Mouse (Mus musculus) thymus, postnatal 10 days (tissue): Measurements from ENCODE around the gene Tcp1.
A peak's percentile ranks its signal among the peaks of the same experiment; 100 is the strongest.
"Not testable (repeated sequence)": the region's sequence is repeated elsewhere in the genome, so short reads cannot be mapped to it uniquely, and the experiment has no call there.

Experiments
- DNase-seq, 2 experiments: peaks; one replicate each; pipeline ENCODE4 v3.0.0; 2021; ENCODE audit warnings: low spot score in 2 of 2

The Tcp1 gene

DNA sequence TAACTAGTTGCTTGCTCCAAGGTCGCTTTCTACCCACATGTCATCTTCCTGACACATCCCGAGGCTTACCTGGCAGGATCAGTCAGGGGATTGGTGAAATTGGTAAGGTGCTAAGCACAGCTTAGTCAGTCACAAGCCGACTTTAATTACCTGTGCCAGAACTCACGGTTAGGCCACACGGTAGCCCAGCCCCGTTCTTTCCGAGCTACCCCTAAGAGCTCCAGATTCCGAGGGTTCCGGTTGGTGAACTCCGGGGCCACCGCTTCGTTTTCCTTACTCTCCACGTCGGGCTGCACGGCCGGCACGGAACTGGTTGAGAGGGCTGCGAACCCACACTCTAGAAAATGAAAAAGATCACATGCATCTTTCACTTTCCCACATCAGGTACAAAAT, at the start of gene Tcp1:
Gene Tcp1 (plus strand): TSS at position 214 of the 393 bp plus-strand sequence.
- DNase-seq = no peak

DNA sequence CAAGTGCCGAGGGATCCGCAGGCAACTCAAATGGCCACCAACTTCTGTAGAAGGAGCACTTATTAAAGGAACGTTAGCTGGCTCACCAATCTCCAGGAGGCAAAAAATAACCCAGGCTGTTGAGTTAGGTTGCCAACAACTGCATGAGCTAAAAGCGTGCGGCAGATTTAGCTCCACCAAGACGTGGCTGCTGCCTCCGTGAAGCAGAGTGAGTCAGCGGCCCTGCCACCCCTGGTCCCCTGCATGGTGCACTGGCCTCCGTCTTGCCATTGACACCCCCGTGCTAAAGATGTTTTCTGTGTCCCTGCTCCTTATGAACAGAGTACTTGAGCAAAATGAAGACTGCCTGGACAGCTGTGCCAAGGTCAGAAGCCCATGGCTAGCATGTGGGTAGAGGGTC, 48.6 kb upstream of the Tcp1 start:
- DNase-seq = no peak

DNA sequence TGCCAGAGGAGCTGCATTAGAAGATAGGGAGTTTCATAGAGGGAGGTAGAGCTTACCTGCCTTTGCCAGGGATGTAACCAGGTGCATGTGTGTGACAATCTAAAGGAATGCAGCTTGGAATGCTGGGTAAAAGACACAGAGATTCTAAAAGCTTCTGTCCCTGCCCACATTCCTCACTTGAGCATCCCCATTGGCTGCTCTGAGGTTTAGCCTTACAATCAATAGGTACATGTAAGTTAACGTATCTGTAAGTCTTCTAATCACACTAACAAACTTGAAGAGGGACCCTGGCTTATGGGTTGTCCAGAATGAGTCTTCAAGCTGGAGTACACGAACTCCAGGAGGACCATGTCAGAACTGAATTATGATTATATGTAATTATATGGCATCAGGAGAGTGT, 47.5 kb upstream of the Tcp1 start, which contains the start of gene Mas1:
Gene Mas1 (minus strand): TSS at position 101 of the 400 bp plus-strand sequence.
- DNase-seq = no peak

DNA sequence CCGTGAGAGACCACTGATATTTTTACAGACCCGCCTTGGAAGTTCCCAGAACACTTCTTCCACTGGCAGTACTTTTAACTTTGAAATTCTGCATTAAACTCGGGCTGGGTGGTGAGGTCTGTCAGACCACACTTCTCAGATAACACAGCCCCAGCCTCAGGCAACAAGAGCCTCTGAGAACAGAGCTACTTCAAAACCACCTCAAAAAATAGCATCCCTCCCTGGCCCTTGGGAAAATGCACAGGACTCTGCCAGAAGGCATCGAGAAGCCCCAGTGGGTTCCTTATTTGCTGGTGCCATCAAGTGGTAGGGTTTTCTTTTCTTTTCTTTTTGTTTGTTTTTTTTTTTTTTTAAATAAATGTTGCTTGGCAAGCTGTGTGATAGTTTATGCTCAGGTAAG, 46.9 kb upstream of the Tcp1 start:
- no peak for DNase-seq

DNA sequence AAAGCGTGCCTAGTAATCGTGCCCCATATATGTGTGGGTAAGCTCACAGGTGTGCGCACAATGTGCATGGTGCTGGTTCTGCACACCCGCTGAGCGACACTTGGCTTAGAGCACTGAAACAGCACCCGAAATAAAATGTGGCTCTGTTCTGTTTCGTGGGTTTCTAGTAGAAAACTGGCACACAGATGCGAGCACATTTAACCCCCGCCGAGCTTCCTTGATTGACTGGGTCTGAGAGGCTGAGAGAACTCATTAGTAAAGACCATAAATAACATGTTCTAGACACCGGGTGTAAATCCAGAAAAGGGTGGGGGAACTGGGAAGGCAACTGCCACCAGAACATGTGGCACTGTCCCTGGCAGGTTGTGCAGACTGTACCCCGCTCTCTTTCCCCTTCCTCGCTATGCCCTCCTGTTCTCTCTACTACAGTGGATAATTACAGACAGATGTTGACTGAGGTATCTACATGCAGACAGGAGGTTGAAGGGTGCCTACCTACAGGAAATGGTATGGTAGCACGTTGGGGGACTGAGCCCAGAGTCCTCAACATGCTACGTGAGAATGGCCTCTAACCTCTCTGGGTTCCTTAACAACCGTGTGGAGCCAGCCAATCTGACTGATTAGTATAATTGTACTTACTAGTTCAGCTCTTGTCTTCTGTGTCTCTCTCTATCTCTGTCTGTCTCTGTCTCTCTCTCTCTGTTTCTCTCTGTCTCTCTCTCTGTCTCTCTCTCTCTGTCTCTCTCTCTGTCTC, 43.0 kb upstream of the Tcp1 start:
- peak; percentile 19 for DNase-seq

DNA sequence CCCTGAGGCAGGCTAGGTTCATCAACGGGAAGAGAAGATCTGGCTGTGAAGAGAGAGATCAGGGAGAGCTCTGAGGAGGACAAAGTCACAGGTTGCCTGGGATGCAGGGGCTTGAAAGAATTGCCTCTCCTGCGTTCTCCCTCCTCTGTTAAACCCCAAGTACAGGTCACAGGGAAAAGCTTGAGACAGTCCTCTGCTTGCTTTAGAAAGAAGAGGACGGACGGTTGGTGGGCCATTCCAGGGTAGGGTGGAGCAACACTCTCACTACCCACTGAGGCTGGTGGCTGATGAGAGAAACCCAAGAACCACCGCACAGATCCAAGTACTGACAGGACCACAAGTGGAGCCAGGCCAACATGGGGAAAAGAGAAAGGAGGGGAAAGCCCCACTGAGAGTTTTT, 39.8 kb upstream of the Tcp1 start, which contains the start of gene Mrgprh:
Gene Mrgprh (plus strand): TSS at position 301 of the 400 bp plus-strand sequence.
- DNase-seq = no peak

DNA sequence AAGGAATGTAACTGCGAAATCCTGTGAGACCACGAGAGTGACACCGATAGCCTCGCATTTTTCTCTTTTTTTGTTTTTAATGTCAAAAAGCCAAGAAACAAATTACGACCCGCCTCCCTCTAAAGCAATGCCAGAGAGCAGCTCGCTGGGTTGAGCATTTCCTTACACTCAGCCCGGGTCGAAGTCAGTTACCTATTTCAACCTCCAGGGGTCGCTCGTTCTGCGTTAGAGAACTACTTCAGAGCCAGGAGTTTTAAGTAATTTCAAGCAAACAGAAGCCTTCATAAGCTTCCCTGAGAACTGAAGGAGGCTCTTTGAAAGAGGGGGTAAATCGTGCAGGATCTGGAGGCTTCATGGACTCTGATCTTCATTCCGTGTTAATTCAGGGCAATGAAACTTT, 35.3 kb upstream of the Tcp1 start:
- DNase-seq = peak; percentile 69 to 87

DNA sequence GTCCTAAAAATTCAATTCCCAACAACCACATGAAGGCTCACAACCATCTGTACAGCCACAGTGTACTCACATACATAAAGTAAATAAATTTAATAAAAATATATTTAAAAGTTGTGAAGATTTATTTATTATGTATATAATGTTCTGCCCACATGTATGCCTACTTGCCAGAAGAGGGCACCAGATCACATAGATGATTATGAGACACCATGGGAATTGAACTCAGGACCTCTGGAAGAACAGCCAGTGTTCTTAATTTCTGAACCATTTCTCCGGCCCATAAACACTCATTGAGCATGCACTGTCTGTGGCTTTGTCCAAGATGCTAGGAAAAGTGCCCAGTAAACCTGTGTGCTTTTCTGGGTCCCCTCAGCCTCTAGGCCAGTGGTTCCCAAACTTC, 34.3 kb upstream of the Tcp1 start:
- DNase-seq = no peak

DNA sequence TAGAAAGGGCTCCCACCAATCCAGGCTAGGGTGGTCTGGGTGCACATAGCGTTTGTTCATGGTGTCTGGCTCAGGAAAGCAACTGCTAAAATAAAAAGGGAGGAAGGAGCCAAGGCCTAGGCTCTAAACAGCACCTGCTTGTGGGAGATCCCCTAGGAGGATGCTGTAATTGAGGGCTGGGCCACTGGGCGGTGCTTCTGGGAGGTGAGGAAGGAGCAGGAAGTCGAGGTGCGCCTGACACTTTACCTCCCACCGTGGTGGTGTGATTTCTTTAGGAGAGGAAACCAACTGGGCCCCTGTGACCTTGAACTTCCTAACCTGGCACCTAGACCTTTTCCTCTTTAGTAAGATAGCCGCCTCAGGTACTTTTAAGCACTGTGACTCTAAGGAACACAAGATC, 28.9 kb upstream of the Tcp1 start:
- peak in 1 of 2 experiments; percentile 20 for DNase-seq

DNA sequence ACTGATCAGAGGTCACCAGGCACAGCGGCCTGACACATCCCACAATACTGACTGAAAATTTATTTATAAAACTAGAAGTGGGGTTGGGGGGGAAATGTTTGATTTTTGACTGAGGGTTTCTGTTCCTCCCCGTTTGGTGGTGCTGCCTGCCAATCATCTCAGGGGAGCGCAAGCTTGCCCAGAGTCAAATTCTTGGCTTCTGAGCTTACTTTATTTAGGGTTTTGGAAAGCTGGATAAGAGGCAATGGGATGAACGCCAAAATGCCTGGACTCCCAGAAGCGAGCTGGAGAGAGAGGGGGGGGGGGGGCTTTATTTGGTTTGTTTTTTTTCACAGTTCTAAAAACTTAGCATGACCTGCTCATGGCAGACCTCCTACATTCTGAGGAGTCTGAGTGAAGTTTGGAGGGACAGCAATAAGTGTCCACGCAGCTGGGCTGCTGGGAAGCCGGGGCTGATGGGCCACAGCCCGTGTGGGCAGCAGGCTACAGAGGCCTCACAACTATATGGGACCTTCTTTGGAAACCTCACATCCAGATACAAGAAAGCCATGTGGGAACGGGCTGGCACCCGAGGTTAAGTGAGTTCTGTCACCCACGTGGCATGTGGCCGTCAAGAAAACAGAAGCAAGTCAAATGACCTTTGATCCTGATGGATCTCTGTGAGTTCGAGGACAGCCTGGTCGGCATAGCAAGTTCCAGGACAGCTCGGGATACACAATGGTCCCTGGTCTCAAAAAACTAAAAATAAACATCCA, 28.3 kb upstream of the Tcp1 start:
- DNase-seq = no peak

DNA sequence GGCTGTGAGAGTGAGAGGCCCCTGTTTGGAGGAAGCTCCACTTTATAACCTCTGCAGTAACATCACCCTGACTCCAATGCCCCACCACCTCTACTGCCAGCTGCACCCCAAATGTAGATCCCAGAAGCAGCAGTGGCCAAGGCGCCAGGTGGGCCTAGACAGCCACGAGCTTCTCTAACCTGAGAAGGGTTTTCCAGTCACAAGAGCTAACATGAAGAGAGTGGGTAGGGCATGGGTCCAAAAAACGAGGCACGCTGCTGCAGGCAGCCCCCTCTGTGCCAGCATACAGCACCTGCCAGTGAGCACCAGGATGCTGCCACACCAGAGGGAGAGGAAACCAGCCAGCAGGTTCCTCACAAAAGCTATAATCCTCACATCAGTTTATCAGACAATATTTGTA, 24.4 kb upstream of the Tcp1 start:
- no peak for DNase-seq

DNA sequence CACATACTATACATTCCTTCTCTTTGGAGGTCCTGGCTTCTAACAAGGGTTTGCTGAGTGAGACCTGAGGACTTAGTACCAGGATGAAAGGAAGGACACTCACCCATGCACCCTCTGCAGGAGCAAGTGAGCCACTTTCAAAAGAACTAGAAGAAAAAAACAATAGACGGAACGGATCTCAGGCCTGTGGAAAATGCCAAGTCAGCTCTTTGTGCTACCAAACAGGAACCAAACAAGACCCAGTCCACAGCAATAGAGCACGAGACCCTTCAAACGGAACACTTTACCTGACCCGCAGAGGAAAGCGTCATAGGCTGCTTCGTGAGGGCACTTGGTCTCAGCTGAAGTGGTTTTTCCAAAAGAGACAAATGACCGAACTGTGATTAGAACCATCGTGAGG, 23.5 kb upstream of the Tcp1 start:
- no peak for DNase-seq

DNA sequence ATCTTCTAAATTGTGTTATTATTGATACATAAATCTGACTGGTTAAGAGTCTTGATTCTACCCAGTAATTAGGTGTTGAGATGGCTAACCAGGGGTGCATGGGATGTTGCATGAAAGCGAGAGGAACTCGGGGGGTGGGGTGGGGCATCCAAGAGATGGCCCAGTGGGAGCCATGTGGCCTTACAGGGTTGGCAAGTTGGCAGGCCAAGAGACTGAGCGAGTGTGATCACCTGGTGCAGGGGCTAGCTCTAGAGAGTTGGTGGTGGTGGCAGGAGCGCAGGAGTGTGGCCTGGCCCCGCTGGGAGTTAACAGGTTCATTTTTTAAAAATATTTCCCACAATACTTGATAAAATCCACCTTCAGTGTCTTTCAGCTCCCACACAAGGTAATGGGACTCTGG, 17.8 kb upstream of the Tcp1 start:
- DNase-seq = no peak

DNA sequence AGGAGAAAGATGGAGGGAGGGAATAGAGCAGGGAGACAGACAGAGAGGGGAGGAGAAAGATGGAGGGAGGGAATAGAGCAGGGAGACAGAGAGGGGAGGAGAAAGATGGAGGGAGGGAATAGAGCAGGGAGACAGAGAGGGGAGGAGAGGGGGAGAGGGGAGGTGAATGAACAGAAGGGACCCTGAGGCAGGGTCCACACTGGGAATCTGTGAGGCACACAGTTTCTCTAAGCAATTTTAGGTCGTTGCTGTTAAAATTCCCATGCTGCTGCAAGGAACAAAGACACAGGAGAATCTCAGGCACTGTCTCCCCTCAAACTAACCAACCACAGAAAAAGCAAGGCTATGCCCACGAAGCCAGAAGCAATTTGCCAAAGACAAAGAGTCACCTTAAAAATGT, 16.9 kb upstream of the Tcp1 start:
- not testable (repeated sequence) for DNase-seq

DNA sequence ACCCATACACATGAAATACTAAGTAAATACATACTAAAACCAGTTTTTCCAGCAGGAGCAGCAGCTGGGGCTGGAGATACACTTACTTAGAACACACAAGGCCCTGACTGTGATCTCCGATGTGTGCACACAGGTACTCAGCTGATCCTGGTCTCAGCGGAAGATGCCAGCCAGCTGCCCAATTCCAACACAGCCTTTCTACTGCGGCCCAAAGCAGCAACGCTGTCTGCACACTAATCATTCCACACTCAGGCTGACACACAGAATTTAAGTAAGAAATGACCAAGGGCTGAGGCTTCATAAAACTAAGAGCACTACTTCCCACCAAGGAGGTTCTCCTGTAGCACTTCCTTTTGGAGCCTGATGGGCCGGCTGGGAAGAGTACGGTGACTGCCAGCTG, 13.2 kb upstream of the Tcp1 start:
- DNase-seq = no peak

DNA sequence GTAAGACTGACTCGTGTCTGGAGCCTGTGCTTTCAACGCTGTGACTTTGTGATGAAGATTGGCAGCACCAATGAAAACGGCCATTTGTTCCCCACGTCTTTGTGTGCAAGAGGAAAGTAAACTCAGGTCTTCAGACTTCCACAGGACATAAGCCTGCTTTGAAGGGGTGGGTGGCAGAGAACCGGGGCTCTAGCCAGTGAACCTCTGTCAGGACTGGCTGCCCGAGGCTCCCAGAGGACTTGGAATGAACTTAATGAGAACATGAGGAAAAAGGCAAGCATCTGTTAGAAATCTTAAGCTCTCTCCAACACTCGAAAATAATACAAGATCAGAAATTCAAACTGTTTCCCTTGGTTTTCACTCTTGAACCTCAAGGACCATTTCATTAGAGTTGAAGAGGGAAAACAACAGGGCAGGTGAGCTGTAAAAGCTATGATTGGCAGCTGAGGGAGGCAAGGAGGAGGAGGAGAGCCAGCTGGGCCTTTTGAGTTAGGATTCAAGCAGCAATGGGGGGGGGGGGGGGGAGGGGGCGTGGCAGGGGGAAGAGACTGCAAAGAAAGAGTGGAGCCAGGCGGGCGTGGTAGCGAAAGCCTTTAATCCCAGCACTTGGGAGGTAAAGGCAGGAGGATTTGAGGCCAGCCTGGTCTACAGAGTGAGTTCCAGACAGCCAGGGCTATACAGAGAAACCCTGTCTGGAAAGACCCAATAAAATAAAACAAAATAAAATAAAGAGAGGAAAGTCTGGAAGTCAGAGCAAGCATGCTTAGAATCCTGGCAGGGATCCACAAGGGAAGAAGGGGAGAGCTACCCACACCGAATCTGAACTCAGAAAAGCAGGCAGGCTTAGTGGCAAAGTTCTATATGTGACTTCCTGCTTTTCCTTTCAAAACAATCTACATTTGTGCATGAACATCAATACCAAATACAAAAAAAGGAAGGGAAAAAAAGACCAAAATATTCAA, 11.8 kb upstream of the Tcp1 start:
- no peak for DNase-seq

DNA sequence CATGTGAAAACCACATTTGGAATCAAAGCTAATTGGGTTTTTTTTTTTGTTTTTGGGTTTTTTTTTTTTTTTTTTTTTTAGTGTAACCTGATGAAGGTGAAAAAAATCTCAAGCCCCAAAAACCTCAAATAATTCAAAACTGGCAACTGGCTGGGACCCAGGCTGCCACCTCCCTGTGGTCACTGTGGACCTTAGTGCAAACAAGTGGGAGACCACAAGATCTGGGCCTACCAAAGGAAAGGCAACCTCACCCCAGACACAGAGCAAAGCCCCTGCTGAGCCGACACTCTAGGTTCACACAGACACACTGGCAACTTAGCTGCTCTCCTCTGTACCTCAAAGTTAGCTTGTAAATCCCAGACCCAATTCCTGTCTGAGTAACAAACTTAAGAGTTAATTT, 11.2 kb upstream of the Tcp1 start:
- no peak for DNase-seq

DNA sequence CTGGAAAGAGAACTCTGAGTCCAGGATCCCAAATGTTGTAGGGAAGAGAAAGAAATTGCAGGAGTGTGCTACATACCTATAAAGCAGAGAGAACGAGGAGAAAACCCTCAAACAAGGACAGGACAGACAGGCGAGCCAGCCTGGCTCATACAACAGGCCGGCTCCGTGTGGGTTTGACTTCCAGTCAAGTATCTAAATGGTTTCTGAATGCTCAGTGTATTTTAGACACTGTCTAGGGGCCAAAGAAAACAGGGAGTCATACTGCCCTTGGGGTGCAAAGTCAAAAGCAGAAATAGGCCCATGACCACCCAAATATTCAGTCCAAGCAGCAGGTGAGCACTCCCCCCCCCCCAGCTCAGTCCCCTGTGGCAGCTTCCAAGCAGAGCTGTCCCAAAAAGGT, 9.7 kb upstream of the Tcp1 start:
- DNase-seq = no peak

DNA sequence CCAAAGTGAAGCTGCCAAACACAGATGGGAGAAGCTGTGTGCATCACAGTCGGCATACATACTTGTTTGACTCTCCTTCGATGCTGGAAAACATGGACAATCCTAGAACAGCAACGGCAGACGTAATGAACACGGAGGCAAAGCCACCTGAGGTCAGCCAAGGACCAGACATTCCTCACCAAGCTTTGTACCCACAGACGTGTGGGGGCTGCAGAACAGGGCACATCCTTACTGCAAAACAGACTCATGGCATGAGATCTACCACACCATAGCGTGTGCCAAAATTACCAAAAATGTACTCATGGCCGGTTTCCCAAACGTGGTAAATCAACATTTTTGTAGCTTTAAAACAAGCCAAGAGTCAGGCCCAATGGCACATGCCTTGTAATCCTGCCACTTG, 9.1 kb upstream of the Tcp1 start:
- no peak for DNase-seq

DNA sequence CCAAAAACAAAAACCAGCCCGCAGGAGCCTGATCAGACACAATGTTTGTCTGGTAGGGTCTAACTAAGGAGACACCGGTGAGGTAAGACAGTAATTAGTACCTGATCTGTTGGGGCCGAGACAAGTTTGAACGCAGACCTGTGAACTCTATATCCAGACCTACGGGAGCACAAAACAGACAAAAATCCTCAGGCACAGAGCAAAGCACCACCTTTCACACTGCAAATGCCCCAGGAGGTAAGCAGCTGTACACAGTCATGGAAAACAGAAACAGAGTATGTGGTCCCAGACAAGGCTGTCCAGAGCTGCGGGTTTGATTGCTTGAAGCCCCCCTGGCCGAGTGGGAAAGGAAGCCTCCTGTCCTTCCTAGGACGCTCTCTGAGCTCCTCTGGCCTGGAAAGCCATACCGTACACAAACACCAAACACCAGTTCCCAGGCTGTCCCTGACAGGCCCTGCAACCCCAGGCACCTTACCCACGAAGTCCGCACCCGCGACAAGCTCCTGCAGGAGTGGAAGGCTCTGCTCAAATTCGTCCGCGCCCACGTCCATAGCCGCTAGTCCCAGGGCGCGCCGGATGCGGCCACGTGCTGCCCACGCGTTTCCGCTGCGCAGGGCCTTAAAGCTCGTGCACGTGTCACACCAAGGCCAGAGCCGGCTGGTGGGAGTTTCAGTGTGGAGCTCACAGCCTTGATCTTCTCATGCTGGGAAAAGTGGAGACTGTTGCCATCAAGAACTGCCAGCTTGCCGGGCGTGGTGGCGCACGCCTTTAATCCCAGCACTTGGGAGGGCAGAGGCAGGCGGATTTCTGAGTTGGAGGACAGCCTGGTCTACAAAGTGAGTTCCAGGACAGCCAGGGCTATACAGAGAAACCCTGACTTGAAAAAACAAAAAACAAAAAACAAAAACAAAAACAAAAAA, 5.9 kb upstream of the Tcp1 start, which contains the start of gene Pnldc1:
Gene Pnldc1 (minus strand): TSS at position 870 of the 920 bp plus-strand sequence.
- no peak for DNase-seq

DNA sequence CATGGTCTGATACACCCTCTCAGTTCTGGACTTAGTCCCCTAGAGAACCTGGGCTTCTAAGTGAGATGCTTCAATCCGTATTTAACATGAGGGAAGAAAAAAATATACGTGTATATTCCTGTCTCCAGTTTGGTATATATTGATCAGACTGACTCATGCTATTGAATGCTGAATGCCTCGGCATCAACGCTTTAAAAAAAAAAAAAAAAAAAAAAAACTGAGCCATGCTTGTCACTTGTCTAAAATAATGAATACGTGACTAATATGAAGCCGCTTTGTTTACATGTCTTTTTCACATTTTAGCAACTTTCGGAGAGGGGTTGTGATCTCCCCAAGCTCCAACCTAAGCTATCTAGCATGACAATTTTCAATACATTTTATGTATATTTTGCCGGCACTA, 5.1 kb upstream of the Tcp1 start:
- DNase-seq = no peak
